Mouse (Mus musculus): ENCODE data around the gene Gpc3.

DNA sequence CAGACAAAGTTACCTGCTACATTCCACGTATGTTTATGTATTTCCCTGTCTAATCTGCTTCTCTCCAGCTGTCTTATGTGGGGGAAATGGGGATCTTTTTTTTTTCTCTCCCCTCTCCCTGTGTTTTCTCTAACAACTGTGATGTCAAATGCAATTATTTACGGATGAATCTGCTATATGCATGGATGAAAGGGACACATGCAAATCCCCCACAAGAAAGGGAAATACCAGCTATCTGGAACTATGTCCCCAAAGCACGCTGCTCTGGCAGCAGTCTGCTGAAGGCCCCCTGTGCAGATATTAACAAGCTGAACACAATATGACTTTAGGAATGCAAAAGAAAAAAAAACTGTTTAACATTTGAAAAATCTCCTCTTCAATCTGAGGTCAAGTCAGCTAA, 273.5 kb downstream of the Gpc3 start:
- TF ChIP-seq CTCF (IDR thresholded peaks at IDR 0.05; ENCODE audit: borderline replicate concordance, insufficient read depth, low read depth, low read length) (no peak), POLR2A (IDR thresholded peaks at IDR 0.05; ENCODE audit: borderline replicate concordance, insufficient read depth, low read length) (no peak)

Data from cerebellum, adult 2 months (tissue).